Mouse (Mus musculus) mature B cell (primary cell): ENCODE data around the gene Zfp362.

Experiments
- in situ Hi-C: fragments of 300-500 bp; cut with MboI; formaldehyde crosslinking; loops from 2 replicates; pipeline ENCODE4 v1.14.3; 2019

The Zfp362 gene

DNA sequence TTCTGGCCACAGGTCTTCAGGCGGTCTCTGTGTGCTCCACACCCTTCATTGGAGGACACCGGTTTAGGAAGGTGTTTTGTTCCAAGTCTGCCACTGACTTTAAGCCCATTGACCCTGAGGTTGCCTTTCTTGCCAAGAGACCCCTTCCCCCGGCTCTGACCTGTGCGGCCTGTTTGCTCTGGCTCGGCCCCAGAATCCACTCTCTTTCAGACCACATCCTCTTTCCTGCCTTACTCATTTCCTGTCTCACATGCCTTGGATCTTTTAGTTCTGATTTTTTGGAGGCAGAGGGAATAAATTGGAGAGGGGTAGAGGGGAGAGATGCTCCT lies 76.2 kb downstream of the Zfp362 start:
- in situ Hi-C loops: no loop called here

DNA sequence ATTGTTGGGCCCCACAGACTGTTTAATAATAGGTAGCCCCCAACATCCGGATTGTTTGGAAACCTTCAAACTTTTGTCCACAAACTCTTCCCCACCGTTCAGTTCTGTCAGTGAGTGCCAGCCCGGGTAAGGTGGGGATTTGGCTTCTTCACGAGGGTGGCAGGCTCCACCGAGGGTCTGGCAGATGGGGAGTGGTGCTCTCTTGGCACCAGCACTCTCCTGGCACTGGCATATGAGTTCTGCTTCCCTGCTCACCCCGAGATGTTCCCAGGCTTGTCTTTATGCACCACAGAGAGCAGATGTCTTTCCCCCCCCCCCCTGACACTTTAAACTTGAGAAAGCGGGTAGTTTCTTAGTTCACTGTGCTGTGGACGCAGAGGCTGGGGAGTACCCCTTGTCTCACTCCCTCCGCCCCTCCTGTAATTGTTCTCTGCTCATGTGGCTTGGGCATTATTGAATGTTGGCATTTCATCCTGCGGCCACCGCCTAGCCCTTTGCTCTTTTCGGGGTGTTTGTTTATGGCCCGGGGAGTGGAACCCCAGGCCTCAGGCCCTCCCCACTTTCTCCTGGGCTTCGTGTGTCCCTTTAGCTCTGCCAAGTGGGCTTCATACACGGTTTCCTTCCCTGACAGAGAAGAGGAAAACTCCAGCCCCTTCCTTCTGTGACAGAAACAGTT lies 76.7 kb downstream of the Zfp362 start:
- in situ Hi-C loops: no loop called here

DNA sequence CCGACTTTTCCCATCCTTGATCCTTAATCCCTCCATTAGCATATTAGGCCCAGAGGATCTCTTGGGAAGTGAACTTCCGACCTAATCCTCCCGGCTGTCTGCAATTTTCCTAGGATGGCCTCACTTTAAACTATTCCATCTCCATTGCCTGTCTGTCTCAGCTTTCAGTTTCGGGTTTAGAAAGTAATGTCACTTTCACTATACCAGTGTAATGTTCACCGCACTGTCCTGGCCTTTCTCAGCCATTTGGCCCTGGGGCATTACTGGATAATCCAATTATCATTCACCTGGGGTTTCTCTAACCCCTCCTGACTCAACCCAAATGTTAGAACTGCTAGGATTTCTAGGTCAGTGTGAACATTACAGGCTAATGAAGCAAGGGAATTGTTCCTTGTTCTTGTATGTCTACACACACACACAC lies 77.4 kb downstream of the Zfp362 start:
- in situ Hi-C loops: no loop called here

DNA sequence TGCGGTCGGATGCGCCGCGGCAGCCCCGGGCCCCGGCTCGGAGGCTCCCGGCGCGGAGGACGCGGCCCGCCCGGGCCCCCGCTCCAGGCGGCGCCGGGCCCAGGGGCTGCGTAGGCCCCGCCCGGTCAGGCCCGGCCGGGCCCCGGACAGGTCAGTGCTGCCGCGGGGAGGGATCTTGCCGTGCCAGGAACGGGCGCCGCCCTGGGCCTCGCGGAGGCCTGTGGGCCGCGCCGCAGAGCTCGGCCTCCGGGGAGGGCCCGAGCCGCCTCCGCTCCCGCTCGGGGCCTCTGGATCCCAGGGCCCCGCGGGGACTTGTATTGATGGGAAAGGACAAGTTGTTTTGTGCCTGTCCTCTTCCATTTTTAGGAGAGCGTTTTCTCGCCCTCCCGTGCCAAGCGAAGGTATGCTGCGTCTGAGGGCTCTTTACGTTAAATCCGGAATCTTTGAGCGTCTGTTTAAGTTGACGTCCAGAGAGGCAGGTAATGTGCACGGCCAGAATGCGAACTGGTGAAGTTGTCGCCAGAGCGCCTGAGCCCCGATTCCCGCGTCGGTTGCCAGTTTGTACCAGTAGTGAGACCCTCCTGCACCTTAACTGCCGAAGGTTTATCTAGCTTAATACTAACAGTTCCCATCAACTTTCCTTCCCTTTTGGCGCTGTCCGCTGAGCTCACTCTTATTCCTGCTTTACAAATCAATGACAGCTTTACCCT lies 78.0 kb downstream of the Zfp362 start:
- in situ Hi-C loops: no loop called here

DNA sequence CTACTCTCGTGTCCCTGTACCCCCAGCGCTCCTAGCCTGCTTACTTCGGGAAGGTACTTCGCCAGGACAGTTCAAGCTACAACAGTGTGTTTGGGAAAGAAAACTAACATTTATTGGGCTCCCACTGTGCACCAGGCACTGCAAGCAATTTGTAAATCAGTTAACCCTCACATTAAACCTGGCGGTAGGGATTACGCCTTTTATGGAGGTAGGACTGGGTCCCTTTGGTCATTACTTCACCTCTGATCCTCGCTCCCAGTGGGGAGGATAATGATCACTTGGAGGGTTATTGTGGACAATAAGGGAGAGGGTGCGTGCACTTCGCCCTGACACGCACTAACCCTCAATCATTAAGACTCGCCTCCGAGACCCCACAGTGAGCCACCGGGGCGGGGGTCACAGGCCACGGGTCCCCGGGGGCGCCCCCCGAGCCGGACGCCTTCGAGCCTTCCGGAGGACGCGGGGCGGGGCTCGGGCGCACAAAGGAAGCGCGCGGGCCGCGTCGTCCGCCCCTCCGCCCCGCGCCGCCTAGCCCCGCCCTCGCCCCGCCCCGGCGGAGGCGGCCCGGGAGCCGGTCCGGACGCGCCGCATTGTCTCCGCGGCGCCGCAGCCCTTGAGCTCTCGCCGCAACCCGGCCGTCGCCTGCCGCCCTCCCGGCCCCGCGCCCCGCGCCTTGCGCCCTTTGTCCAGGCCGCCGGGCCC lies 78.7 kb downstream of the Zfp362 start:
- in situ Hi-C loops: no loop called here

DNA sequence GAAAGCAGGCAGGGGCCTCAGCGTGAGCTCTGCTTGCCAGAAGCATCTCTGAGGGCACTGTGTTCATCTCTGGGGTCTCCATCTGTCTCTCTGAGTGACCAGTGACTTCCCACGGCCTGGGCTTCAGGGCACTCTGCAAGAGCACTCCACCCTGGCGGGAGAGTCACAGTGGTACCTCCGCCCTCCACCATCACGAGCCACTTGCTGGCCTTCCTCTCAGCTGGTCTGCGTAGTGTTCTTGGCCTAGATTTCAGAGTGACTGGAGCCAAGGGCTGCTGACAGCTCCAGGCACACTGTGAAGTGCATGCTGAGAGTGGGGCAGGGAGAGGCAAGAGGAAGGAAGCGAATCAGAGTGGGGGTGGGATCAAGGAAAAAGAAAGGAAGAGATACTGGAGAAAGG lies 81.8 kb downstream of the Zfp362 start:
- in situ Hi-C loops: no loop called here

DNA sequence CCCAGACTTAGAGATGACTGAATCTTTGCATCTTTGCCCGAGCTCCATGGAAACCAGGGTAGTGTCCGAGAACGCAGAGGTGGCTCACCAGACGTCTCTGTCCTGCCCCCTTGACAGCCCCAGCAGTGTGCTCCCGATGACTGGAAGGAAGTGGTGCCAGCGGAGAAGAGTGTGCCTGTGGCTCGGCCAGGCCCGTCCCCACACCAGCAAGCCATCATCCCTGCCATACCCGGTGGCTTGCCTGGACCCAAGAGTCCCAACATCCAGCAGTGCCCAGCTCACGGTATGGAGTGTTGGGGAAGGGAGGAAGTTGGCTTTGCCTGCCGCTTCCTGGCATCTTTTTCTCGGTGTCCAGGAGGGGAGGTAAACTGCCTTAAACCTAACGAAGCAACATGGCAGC lies 82.4 kb downstream of the Zfp362 start:
- in situ Hi-C loops: no loop called here
